Mouse (Mus musculus) kidney, postnatal 25 days (tissue): ENCODE results near the gene Glyat.

Experiments
- DNase-seq, 2 experiments: peaks; one replicate each; pipeline ENCODE4 v3.0.0; 2021; ENCODE audit warnings: mixed read lengths in 2 of 2

Gene Glyat

DNA sequence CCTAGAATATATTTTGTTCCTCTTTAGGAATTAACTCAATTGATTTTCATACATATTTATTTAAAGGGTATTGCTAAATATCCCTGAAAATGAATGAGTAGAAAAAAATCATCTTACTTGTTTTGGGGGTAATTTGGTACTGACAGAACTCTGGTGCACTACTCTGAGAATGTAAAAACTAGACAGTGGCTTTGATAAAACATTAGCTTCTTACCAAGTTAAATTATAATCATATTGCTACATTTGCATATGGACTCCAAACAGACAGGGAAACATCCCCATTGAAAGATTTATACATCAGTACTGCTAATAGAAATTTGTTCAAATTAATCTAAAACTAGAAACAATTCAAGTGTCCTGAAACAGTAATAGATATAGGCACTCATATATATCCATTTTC is 52.1 kb downstream of the Glyat start:
- DNase-seq: no peak

DNA sequence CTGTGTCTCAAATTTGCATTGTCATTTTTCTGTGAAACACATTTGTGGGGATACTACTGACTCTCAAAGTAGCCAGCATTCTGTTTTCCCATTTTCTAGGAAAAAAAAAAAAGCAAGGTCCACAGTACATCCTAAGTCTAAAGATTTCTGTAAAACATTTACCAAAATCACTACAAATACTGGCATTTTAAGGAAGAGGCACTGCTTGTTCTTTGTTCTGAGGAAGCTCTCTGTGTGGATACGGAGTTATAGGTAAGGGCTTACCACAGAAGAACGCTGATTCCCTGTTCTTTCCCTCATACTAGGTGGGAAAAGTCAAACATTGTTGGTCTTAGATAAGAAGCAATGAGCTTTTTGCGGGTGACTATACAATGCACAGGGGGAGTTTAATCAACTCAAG is 62.5 kb downstream of the Glyat start, which contains the start of gene Keg1:
Keg1 (plus strand) TSS at position 197 of the 400 bp plus-strand sequence.
- peak in 1 of 2 experiments; percentile 34 for DNase-seq

DNA sequence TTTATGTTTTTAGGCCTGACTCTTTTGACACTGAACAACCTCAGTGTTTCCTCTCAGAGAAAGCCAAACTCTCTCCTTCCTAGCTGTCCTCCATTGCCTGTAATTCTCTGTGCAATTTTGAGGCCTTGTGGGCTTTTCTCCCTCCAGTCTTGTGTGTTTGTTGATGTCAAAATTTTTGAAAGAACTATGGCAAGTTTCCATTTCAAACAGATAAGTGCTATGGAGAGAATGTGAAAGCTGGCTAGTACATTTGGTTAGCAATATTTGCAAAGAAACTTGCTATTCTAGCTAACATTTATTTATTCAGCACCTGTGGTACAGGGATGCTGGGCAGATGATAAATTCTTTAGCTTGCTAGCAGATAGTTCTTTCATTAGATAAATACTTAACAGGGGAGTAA is 63.1 kb downstream of the Glyat start:
- no peak for DNase-seq
